Mouse (Mus musculus) layer of hippocampus, adult 9-10 months (tissue): ENCODE results near the gene Nav2.
A peak's percentile ranks its signal among the peaks of the same experiment; 100 is the strongest.

Experiments
- DNase-seq: peaks from one replicate; pipeline ENCODE4 v3.0.0; 2022; ENCODE audit warnings: low spot score

The Nav2 gene

GRCm38 (mm10) chr7:49361465-49362090 is 453.1 kb downstream of the Nav2 start:
- no peak for DNase-seq

- no peak for DNase-seq
These were observed 456.1 kb downstream of the Nav2 start for GRCm38 (mm10) chr7:49364486-49365162.

- DNase-seq, result no peak
These were observed 460.1 kb downstream of the Nav2 start for GRCm38 (mm10) chr7:49368590-49368989.

GRCm38 (mm10) chr7:49369006-49369405 is 460.5 kb downstream of the Nav2 start:
- no peak for DNase-seq

GRCm38 (mm10) chr7:49369809-49370473 is 461.4 kb downstream of the Nav2 start:
- DNase-seq, result no peak

GRCm38 (mm10) chr7:49371345-49371744 is 462.8 kb downstream of the Nav2 start:
- no peak for DNase-seq

GRCm38 (mm10) chr7:49371972-49372371 is 463.5 kb downstream of the Nav2 start:
- no peak for DNase-seq

- no peak for DNase-seq
These were observed 464.7 kb downstream of the Nav2 start for GRCm38 (mm10) chr7:49373173-49373572.

GRCm38 (mm10) chr7:49373661-49374060 is 465.1 kb downstream of the Nav2 start:
- no peak for DNase-seq

- DNase-seq, result no peak
These were observed 467.0 kb downstream of the Nav2 start for GRCm38 (mm10) chr7:49375499-49375974.

- no peak for DNase-seq
These were observed 470.1 kb downstream of the Nav2 start for GRCm38 (mm10) chr7:49378608-49379007.

GRCm38 (mm10) chr7:49380940-49381339 is 472.4 kb downstream of the Nav2 start:
- no peak for DNase-seq

- no peak for DNase-seq
These were observed 474.4 kb downstream of the Nav2 start for GRCm38 (mm10) chr7:49382884-49383283.

GRCm38 (mm10) chr7:49388137-49388536 is 479.6 kb downstream of the Nav2 start:
- DNase-seq, result no peak

GRCm38 (mm10) chr7:49390312-49390711 is 481.8 kb downstream of the Nav2 start:
- no peak for DNase-seq

- no peak for DNase-seq
These were observed 482.3 kb downstream of the Nav2 start for GRCm38 (mm10) chr7:49390829-49391228.

- DNase-seq, result peak; percentile 53
These were observed 483.7 kb downstream of the Nav2 start for GRCm38 (mm10) chr7:49392180-49392579.

GRCm38 (mm10) chr7:49392834-49393233 is 484.3 kb downstream of the Nav2 start:
- no peak for DNase-seq

GRCm38 (mm10) chr7:49393857-49394256 is 485.3 kb downstream of the Nav2 start:
- no peak for DNase-seq

- no peak for DNase-seq
These were observed 487.7 kb downstream of the Nav2 start for GRCm38 (mm10) chr7:49396202-49396601.

- DNase-seq, result no peak
These were observed 489.0 kb downstream of the Nav2 start for GRCm38 (mm10) chr7:49397441-49398003.

- no peak for DNase-seq
These were observed 489.6 kb downstream of the Nav2 start for GRCm38 (mm10) chr7:49398020-49398516.

- peak; percentile 85 for DNase-seq
These were observed 490.8 kb downstream of the Nav2 start for GRCm38 (mm10) chr7:49399314-49399713.
